Mouse (Mus musculus): ENCODE results near the gene Lman2l. TPM values are rescaled to one million over a fixed set of nuclear protein-coding genes. Genes with fewer than 3 reads are reported as not detected.

Lman2l gene
- total and polyA plus RNA-seq, 2 experiments from 2014 or later: 21.8 to 37.6 TPM

DNA sequence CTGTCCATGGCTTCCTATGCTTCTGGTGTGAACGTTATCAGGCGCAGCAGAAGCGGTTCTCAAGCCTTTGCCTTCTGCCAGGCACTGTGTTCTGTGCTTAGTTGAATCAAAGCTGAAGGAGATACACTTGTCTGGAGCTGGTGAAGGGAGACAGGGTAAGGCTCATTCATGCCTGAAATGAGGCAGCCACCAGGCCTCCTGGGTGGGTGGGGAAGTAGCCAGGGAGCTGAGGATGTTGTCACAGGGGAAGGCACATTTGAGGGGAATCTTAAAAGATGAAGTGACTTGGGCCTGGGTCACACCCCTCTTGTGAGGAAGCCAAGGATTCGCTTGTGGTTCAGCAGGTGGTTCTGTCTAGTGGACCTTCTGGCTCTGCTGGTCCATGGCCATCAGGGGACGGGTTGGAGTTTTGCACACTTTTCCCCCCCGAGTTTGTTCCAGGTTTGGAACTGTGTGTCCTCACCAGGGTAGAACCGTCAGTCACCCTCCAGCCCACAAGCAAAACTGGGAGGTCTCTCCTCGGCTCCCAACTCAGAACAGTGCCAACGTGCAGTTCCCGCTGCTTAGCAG lies 28.2 kb upstream of the Lman2l start:
- no peak for ATAC-seq
- 0 out of 2 replicates have a peak overlapping the region, but pooled peaks have one; percentile 14 for H3K4me3 ChIP-seq (ENCODE audit: low read depth, low read length)
- H3K9ac ChIP-seq: no peak overlapping the region
- no peak overlapping the region for H3K27ac ChIP-seq (ENCODE audit: low read depth, low read length)
- 69% methylated on average over 10 of the region's 10 CpGs for WGBS
- peak overlapping the region; percentile 80 for H3K4me2 ChIP-seq (ENCODE audit: low read depth)
- H3K27me3 ChIP-seq (ENCODE audit: insufficient read depth, low read length): no peaks in the 10 kb centered on the region
- no peak for DNase-seq
- H3K36me3 ChIP-seq (ENCODE audit: insufficient read depth): no peaks in the 10 kb centered on the region
- no peaks in the 10 kb centered on the region for H3K9me3 ChIP-seq (ENCODE audit: low read length)
- no peak for TF ChIP-seq CTCF (IDR thresholded peaks at IDR 0.05; ENCODE audit: low read depth)
- H3K4me1 ChIP-seq (ENCODE audit: insufficient read depth): peaks cover 23% of the 10 kb centered on the region; the same call in 1 of the 2 replicates

DNA sequence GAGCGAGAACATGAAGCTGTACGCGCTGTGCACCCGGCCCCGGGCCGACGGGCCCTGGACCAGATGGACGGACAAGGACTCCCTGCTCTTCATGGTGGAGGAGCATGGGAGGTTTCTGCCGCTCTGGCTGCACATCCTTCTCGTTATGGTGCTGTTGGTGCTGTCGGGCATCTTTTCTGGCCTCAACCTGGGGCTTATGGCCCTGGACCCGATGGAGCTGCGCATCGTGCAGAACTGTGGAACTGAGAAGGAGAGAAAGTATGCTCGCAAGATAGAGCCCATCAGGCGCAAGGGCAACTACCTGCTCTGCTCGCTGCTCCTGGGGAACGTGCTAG lies 27.0 kb upstream of the Lman2l start:
- WGBS: 17% methylated on average over 18 of the region's 18 CpGs
- Histone ChIP-seq H3K27me3 (ENCODE audit: insufficient read depth, low read length) (no peaks in the 10 kb centered on the region), H3K27ac (ENCODE audit: low read depth, low read length) (no peak overlapping the region), H3K36me3 (ENCODE audit: insufficient read depth) (no peaks in the 10 kb centered on the region), H3K4me1 (ENCODE audit: insufficient read depth) (peaks cover 23% of the 10 kb centered on the region; the same call in 1 of the 2 replicates), H3K4me2 (ENCODE audit: low read depth) (peak overlapping the region; percentile 80), H3K4me3 (ENCODE audit: low read depth, low read length) (peak overlapping the region; percentile 72), H3K9ac (peak overlapping the region; percentile 70), H3K9me3 (ENCODE audit: low read length) (no peaks in the 10 kb centered on the region)
- ATAC-seq (peak; percentile 7; the same call in 1 of the 2 replicates), DNase-seq (no peak)
- no peak for TF ChIP-seq CTCF (IDR thresholded peaks at IDR 0.05; ENCODE audit: low read depth)

GRCm38 (mm10) chr1:36471181-36472105 lies 26.4 kb upstream of the Lman2l start, which contains the start of gene Cnnm4:
Gene Cnnm4 (plus strand): TSS chr1:36471620.
- Histone ChIP-seq H3K4me1 (ENCODE audit: insufficient read depth) (peaks cover 23% of the 10 kb centered on the region; the same call in 1 of the 2 replicates), H3K4me3 (ENCODE audit: low read depth, low read length) (peak within 1 kb of the TSS; percentile 72), H3K27me3 (ENCODE audit: insufficient read depth, low read length) (no peaks in the 10 kb centered on the region), H3K9me3 (ENCODE audit: low read length) (no peaks in the 10 kb centered on the region), H3K27ac (ENCODE audit: low read depth, low read length) (peak within 1 kb of the TSS; percentile 54), H3K4me2 (ENCODE audit: low read depth) (peak within 1 kb of the TSS; percentile 80), H3K36me3 (ENCODE audit: insufficient read depth) (no peaks in the 10 kb centered on the region), H3K9ac (peak within 1 kb of the TSS; percentile 70)
- WGBS: 1% methylated on average over 50 of the region's 98 CpGs
- peak; percentile 48 for TF ChIP-seq CTCF (IDR thresholded peaks at IDR 0.05; ENCODE audit: low read depth)
- ATAC-seq (peak; percentile 93), DNase-seq (peak; percentile 88)

DNA sequence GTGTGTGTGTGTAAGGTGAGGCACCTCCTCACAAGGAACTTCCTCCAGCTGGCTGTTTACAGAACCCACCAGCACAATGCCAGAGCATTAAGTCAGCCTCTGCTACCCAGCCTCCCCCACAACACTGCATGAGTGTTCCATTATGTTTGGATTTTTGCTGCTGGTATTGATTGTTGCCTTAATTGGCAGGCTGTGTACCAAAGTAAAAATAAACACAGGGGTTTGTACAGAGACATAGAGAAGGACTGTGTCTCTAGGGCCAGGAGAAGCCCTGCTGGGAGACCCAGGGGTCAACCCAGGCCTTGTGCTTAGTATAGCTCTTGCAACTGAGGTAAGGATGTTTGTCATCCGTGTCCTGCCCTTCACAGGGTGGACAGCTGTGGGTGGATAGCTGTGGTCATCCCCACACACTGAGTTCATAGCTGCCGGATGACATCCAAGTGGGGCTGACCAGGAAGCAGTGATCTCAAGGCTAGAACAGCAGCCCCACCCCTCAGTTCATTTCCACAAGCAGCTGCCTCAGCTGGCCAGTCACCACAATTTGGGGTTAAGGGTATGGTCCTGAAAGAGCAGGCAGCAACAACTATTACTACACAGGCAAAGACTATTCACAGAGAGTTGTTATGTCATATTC lies 24.9 kb upstream of the Lman2l start:
- H3K4me2 ChIP-seq (ENCODE audit: low read depth): no peak overlapping the region
- H3K9me3 ChIP-seq (ENCODE audit: low read length): no peaks in the 10 kb centered on the region
- H3K36me3 ChIP-seq (ENCODE audit: insufficient read depth): no peaks in the 10 kb centered on the region
- no peak overlapping the region for H3K27ac ChIP-seq (ENCODE audit: low read depth, low read length)
- H3K9ac ChIP-seq: no peak overlapping the region
- H3K27me3 ChIP-seq (ENCODE audit: insufficient read depth, low read length): no peaks in the 10 kb centered on the region
- no peak for ATAC-seq
- H3K4me1 ChIP-seq (ENCODE audit: insufficient read depth): peaks cover 19% of the 10 kb centered on the region; the same call in 1 of the 2 replicates
- no peak for DNase-seq
- WGBS: 55% methylated on average over 2 of the region's 2 CpGs
- H3K4me3 ChIP-seq (ENCODE audit: low read depth, low read length): no peak overlapping the region
- no peak for TF ChIP-seq CTCF (IDR thresholded peaks at IDR 0.05; ENCODE audit: low read depth)

DNA sequence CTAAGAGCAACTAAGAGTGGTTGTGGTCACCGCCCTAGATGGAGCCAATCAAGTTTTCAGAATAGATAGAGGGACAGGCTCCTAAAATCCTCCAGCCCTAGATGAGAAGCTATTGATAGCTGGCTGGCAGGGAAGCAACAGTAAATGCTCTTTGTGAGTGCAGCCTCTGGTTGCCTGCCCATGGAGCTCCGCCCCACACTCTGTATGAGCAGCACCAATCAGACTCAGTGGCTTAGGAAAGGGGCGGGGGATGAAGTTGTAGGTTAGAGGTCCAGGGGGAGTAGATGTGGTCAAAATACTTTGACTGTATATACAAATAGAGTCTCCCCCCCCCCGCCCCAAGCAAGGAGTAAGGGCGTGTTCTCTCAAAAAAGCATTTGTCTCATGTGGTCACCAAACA lies 22.4 kb upstream of the Lman2l start:
- H3K27me3 ChIP-seq (ENCODE audit: insufficient read depth, low read length): no peaks in the 10 kb centered on the region
- 49% methylated on average over 5 of the region's 5 CpGs for WGBS
- no peaks in the 10 kb centered on the region for H3K4me1 ChIP-seq (ENCODE audit: insufficient read depth)
- H3K27ac ChIP-seq (ENCODE audit: low read depth, low read length): no peak overlapping the region
- ATAC-seq (no peak), DNase-seq (no peak)
- no peak for TF ChIP-seq CTCF (IDR thresholded peaks at IDR 0.05; ENCODE audit: low read depth)
- no peak overlapping the region for H3K4me3 ChIP-seq (ENCODE audit: low read depth, low read length)
- no peaks in the 10 kb centered on the region for H3K9me3 ChIP-seq (ENCODE audit: low read length)
- no peak overlapping the region for H3K9ac ChIP-seq
- no peak overlapping the region for H3K4me2 ChIP-seq (ENCODE audit: low read depth)
- H3K36me3 ChIP-seq (ENCODE audit: insufficient read depth): no peaks in the 10 kb centered on the region

GRCm38 (mm10) chr1:36465641-36466160 lies 20.6 kb upstream of the Lman2l start:
- TF ChIP-seq CTCF (IDR thresholded peaks at IDR 0.05; ENCODE audit: low read depth): no peak
- Histone ChIP-seq H3K9me3 (ENCODE audit: low read length) (no peaks in the 10 kb centered on the region), H3K4me3 (ENCODE audit: low read depth, low read length) (no peak overlapping the region), H3K4me2 (ENCODE audit: low read depth) (no peak overlapping the region), H3K27ac (ENCODE audit: low read depth, low read length) (no peak overlapping the region), H3K36me3 (ENCODE audit: insufficient read depth) (no peaks in the 10 kb centered on the region), H3K4me1 (ENCODE audit: insufficient read depth) (no peaks in the 10 kb centered on the region), H3K9ac (no peak overlapping the region), H3K27me3 (ENCODE audit: insufficient read depth, low read length) (no peaks in the 10 kb centered on the region)
- WGBS: 81% methylated on average over 4 of the region's 4 CpGs
- DNase-seq: no peak
- no peak for ATAC-seq

Measured in forebrain, postnatal 0 days (tissue).